Mouse (Mus musculus) neutrophil, adult 59 days (primary cell): ENCODE data around the gene Ganab. TPM values are rescaled to one million over a fixed set of nuclear protein-coding genes. Genes with fewer than 3 reads are reported as not detected.

ENCODE experiments used
- total RNA-seq, 2 experiments: library from RNA; stranded (reverse); gene quantifications; 1 replicate in 1 of 2; 2 replicates in 1 of 2; pipeline ENCODE4 v1.2.4; 2023

Gene Ganab
- 10 to 100 TPM; 79.7 to 91.5 TPM for total RNA-seq

GRCm38 (mm10) chr19:8897865-8898495 is at the start of gene Ganab:
Gene Ganab (plus strand): TSS chr19:8898071.

GRCm38 (mm10) chr19:8850402-8850901 is 47.4 kb upstream of the Ganab start, which contains the start of gene Lrrn4cl:
Gene Lrrn4cl (plus strand): TSS chr19:8850768.

DNA sequence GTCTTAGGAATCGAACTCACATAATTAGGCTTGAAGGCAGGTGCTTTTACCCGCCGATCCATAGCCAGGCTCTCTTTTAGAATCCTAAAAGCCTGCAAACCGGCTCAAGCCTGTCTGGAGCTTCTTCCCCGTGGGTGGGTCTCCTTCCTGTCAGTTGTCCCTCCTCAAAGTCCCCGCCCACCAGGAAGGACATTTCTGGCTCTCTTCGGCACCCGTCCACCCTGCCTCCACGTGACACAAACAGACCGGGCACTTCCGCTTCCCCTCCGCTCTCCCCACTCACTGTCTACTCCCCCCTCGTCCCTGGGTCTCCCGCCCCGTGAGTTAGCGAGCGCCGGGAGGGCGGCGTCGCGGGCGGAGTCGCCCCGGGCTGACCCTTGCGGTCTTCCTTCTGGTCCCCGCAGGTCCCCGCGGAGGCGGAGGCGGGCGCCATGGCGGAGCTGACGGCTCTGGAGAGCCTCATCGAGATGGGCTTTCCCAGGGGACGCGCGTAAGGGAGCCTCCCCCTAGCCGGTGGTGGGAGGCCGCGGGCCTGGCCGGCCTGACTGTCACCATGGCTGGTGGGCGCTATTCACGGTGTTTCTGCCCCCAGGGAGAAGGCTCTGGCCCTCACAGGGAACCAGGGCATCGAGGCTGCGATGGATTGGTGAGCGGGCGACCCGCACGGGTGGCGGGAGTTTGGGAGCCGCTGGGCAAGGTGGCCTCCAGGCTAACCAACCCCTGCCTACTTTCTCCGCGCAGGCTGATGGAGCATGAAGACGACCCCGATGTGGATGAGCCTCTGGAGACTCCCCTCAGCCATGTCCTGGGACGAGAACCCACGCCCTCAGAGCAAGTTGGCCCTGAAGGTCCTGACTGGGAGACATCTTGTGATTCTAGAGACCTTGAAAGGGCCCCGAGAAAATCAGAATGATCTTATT is 26.3 kb upstream of the Ganab start, which contains the start of gene Ubxn1:
Gene Ubxn1 (plus strand): TSS at position 230 of the 920 bp plus-strand sequence.

GRCm38 (mm10) chr19:8880311-8881033 is 17.4 kb upstream of the Ganab start, which contains the start of gene Uqcc3:
Gene Uqcc3 (minus strand): TSS chr19:8880923.

DNA sequence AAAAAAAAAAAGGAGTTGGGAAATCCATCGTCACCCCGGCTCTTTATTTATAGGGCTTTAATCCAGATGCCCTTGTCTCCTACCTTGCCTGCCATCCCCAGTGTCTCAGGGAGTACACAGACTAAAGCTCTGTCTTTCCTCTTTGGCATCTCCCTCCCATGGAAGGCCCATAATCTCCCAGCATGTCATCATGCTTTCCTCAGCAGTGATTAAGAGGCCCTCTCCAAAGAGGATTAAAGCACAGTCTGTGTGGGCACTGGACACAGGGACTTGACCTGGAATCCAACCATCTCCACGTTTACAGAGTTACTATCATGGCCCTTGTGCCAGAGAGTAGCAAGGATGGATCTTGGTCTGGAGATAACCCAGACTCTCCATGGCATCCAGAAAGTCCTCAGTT is 14.3 kb upstream of the Ganab start, which contains the start of the genes Lbhd1 and Gm49403:
Gene Lbhd1 (plus strand): TSS at position 117 of the 400 bp plus-strand sequence.
Gene Gm49403 (plus strand): TSS at position 315 of the 400 bp plus-strand sequence.

GRCm38 (mm10) chr19:8888511-8889385 is 9.1 kb upstream of the Ganab start, which contains the start of the genes 1810009A15Rik and Gm49416:
Gene 1810009A15Rik (plus strand): TSS chr19:8888853.
Gene Gm49416 (plus strand): TSS chr19:8888926.

GRCm38 (mm10) chr19:8892829-8893766 is 4.8 kb upstream of the Ganab start, which contains the start of gene Ints5:
Gene Ints5 (plus strand): TSS chr19:8893005.

GRCm38 (mm10) chr19:8920073-8920736 is 22.3 kb downstream of the Ganab start, which contains the start of gene B3gat3:
Gene B3gat3 (plus strand): TSS chr19:8920374.

GRCm38 (mm10) chr19:8929224-8930088 is 31.6 kb downstream of the Ganab start, which contains the start of the genes Rom1 and Eml3:
Gene Rom1 (minus strand): TSS chr19:8929356.
Gene Eml3 (plus strand): TSS chr19:8929552.

DNA sequence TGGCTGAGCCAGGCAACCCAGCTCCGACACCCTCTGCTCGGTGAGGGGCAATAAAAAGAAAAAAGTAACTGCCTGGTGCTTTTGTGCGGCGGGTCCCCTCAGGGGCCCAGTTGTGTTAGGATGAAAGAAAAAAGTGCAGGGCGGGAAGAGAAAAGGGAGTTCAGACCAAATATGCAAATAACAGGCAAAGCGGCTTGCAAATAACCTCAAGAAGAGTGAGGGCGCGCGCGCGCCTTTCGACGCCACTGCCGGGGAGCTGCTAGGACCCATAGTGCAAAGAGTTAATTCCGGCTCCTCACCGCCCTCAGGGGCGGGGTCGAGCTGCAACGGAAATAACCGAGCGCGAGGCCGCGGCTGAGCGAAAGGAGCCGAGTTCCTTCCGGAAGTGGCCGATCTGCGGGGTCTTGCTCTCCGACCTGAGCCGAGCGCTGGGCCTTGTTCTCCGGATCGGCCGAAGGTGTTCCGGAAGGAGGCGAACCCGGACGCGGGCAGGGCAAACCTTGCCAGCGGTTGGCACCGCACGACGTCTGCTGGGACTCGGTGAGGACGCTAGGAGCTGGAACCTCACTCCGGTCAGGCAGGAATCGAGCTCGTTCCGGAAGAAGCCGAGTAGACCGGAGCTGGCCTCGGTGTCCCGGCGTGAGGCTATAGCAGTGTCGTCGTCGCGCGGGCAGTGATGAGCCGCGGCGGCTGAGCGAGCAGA is 43.8 kb downstream of the Ganab start, which contains the start of gene Mta2:
Gene Mta2 (plus strand): TSS at position 361 of the 703 bp plus-strand sequence.

DNA sequence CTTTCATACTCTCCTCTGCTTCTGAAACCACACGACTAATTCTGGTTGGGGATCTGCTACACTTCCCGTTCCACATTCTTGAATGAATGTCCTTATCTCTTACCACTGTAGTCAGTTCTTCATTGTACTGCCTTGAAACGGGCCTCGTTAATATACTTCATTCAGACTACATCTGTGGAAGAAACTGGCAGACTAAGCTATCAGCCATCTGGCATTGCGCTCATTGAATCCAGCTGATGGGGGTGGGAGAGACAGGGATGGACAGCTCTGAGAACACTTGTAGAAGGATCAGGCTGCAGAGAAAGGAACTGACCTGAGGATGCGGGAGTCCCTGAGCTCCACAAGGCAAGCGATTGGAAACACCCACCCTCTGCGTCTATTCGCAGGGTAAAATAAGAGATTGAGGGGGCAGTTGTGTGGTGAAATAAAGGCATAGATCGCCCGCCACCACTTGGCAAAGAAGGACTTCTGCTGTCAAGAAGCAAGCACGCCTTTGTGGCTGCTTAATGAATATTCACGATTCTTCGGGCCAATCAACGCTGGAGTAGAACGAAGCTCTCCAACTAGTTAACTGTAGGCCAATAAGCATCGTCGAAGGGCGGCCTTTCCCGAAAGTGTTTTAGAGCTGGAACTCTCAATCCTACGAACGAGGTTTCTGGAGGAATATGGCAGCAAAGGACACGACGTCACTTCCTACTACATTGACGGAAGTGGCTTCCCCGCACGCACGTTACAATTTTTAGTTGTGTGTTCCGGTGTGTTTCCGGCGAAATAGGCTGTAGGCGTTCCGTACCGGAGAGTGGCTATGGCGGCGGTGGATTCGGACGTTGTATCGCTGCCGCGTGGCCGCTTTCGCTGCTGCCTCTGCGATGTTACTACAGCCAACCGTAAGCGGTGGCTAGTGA is 55.5 kb downstream of the Ganab start, which contains the start of gene Tut1:
Gene Tut1 (plus strand): TSS at position 713 of the 905 bp plus-strand sequence.

Other genes with a start within 250 kb of the Ganab start
- under 1 TPM; 0.22 to 0.57 TPM for gene Chrm1, start 234.3 kb upstream of the Ganab start, total RNA-seq
- gene Slc3a2, start 174.7 kb upstream of the Ganab start, total RNA-seq, result 100 to 1,000 TPM; 121 to 124 TPM
- gene Wdr74, start 162.2 kb upstream of the Ganab start, total RNA-seq, result 10 to 100 TPM; 20.6 to 29.3 TPM
- gene 1700092M07Rik, start 157.4 kb upstream of the Ganab start, total RNA-seq, result 1 to 10 TPM in 1 of 2 experiments, not detected in 1; 2.8 TPM
- gene Stx5a, start 156.7 kb upstream of the Ganab start, total RNA-seq, result 100 to 1,000 TPM; 125 to 152 TPM
- 100 to 1,000 TPM; 133 to 147 TPM for gene Nxf1, start 141.0 kb upstream of the Ganab start, total RNA-seq
- 10 to 100 TPM; 20.5 to 24.1 TPM for gene Tmem223, start 127.1 kb upstream of the Ganab start, total RNA-seq
- 10 to 100 TPM; 75.5 to 83.0 TPM for gene Tmem179b, start 123.6 kb upstream of the Ganab start, total RNA-seq
- 10 to 100 TPM; 11.3 to 11.5 TPM for gene Taf6l, start 111.7 kb upstream of the Ganab start, total RNA-seq
- gene Polr2g, start 99.5 kb upstream of the Ganab start, total RNA-seq, result 10 to 100 TPM; 45.1 to 45.9 TPM
- gene Zbtb3, start 95.5 kb upstream of the Ganab start, total RNA-seq, result under 1 TPM; 0.79 to 0.98 TPM
- gene Ttc9c, start 78.7 kb upstream of the Ganab start, total RNA-seq, result 10 to 100 TPM; 20.3 to 24.7 TPM
- 10 to 100 TPM; 89.7 to 97.5 TPM for gene Hnrnpul2, start 78.1 kb upstream of the Ganab start, total RNA-seq
- 1 to 10 TPM; 3.5 to 7.8 TPM for gene AC129217.1, start 68.3 kb upstream of the Ganab start, total RNA-seq
- 10 to 100 TPM; 55.1 to 64.1 TPM for gene Bscl2, start 60.6 kb upstream of the Ganab start, total RNA-seq
- gene Gng3, start 58.9 kb upstream of the Ganab start, total RNA-seq, result not detected
- gene Lrrn4cl, start 47.3 kb upstream of the Ganab start, total RNA-seq, result under 1 TPM; 0.20 to 0.36 TPM
- gene Ubxn1, start 26.6 kb upstream of the Ganab start, total RNA-seq, result 10 to 100 TPM; 92.5 to 99.0 TPM
- 10 to 100 TPM; 19.7 to 21.0 TPM for gene Uqcc3, start 17.1 kb upstream of the Ganab start, total RNA-seq
- gene Lbhd1, start 14.3 kb upstream of the Ganab start, total RNA-seq, result 10 to 100 TPM in 1 of 2 experiments, 1 to 10 TPM in 1; 9.9 to 17.6 TPM
- gene Gm49403, start 14.1 kb upstream of the Ganab start, total RNA-seq, result not detected
- 10 to 100 TPM; 20.5 to 27.8 TPM for gene 1810009A15Rik, start 9.2 kb upstream of the Ganab start, total RNA-seq
- gene Gm49416, start 9.1 kb upstream of the Ganab start, total RNA-seq, result 1 to 10 TPM; 6.1 to 8.2 TPM
- 10 to 100 TPM; 13.2 to 14.3 TPM for gene Ints5, start 5.1 kb upstream of the Ganab start, total RNA-seq
- 10 to 100 TPM; 39.9 to 45.3 TPM for gene B3gat3, start 22.3 kb downstream of the Ganab start, total RNA-seq
- gene Rom1, start 31.3 kb downstream of the Ganab start, total RNA-seq, result 1 to 10 TPM; 1.3 to 2.3 TPM
- gene Eml3, start 31.5 kb downstream of the Ganab start, total RNA-seq, result 10 to 100 TPM; 48.3 to 52.7 TPM
- 100 to 1,000 TPM; 103 to 115 TPM for gene Mta2, start 43.8 kb downstream of the Ganab start, total RNA-seq
- 1 to 10 TPM; 6.4 to 9.1 TPM for gene Tut1, start 55.8 kb downstream of the Ganab start, total RNA-seq
- gene Eef1g, start 69.0 kb downstream of the Ganab start, total RNA-seq, result 100 to 1,000 TPM; 127 to 130 TPM
- 100 to 1,000 TPM; 348 to 529 TPM for gene Ahnak, start 91.2 kb downstream of the Ganab start, total RNA-seq
- gene Scgb1a1, start 189.9 kb downstream of the Ganab start, total RNA-seq, result not detected
- 10 to 100 TPM in 1 of 2 experiments, 1 to 10 TPM in 1; 9.0 to 10.5 TPM for gene Asrgl1, start 237.6 kb downstream of the Ganab start, total RNA-seq